Mouse (Mus musculus): Measurements from ENCODE around the gene St13. TPM values are rescaled to one million over a fixed set of nuclear protein-coding genes. Genes with fewer than 3 reads are reported as not detected.

The St13 gene
- 149 and 153 TPM in 2 replicates for polyA plus RNA-seq (2015; fragmentation: Nextera tagmentation; extraction: Ambion mirVana)

GRCm38 (mm10) chr15:81399638-81400315 lies at the start of gene St13, which contains the start of gene Xpnpep3:
Gene St13 (minus strand): TSS chr15:81400077.
Gene Xpnpep3 (plus strand): TSS chr15:81400138.
- under 1% methylated on average over 49 of the region's 50 CpGs for WGBS

GRCm38 (mm10) chr15:81448463-81448862 lies 48.6 kb upstream of the St13 start:
- Histone ChIP-seq H3K4me1 (ENCODE audit: control insufficient read depth, insufficient read depth, low read length) (no peaks in the 10 kb centered on the region), H3K9ac (ENCODE audit: low read length) (no peak overlapping the region), H3K27me3 (ENCODE audit: control insufficient read depth, insufficient read depth, low read length) (no peaks in the 10 kb centered on the region), H3K36me3 (ENCODE audit: control insufficient read depth, insufficient read depth, low read length) (no peaks in the 10 kb centered on the region; the same call in 1 of the 2 replicates), H3K27ac (ENCODE audit: low read length) (no peak overlapping the region), H3K4me2 (ENCODE audit: low read depth, low read length) (no peak overlapping the region), H3K4me3 (replicated peaks; ENCODE audit: low read length) (no peak overlapping the region), H3K9me3 (replicated peaks; ENCODE audit: control insufficient read depth, low read length) (no peaks in the 10 kb centered on the region)
- 0 out of 2 replicates have a peak, but pooled peaks have one; percentile 50 for ATAC-seq (ENCODE audit: insufficient read depth, low FRiP score)
- 32% methylated on average over 3 of the region's 3 CpGs for WGBS

More at GRCm38 (mm10) chr15:81399638-81400315, at the start of gene St13, which contains the start of gene Xpnpep3:
- ATAC-seq (ENCODE audit: insufficient read depth, low FRiP score): peak; percentile 100
- Histone ChIP-seq H3K9me3 (replicated peaks; ENCODE audit: control insufficient read depth, low read length) (no peaks in the 10 kb centered on the region), H3K4me3 (replicated peaks; ENCODE audit: low read length) (peak within 1 kb of the TSS; percentile 100), H3K27me3 (ENCODE audit: control insufficient read depth, insufficient read depth, low read length) (no peaks in the 10 kb centered on the region), H3K9ac (ENCODE audit: low read length) (peak within 1 kb of the TSS; percentile 97), H3K4me1 (ENCODE audit: control insufficient read depth, insufficient read depth, low read length) (peaks cover 22% of the 10 kb centered on the region), H3K4me2 (ENCODE audit: low read depth, low read length) (peak within 1 kb of the TSS; percentile 80), H3K36me3 (ENCODE audit: control insufficient read depth, insufficient read depth, low read length) (no peaks in the 10 kb centered on the region), H3K27ac (ENCODE audit: low read length) (peak within 1 kb of the TSS; percentile 96)

- Histone ChIP-seq H3K4me3 (replicated peaks; ENCODE audit: low read length) (no peak overlapping the region), H3K27ac (ENCODE audit: low read length) (no peak overlapping the region), H3K4me1 (ENCODE audit: control insufficient read depth, insufficient read depth, low read length) (no peaks in the 10 kb centered on the region), H3K27me3 (ENCODE audit: control insufficient read depth, insufficient read depth, low read length) (no peaks in the 10 kb centered on the region), H3K4me2 (ENCODE audit: low read depth, low read length) (no peak overlapping the region), H3K9ac (ENCODE audit: low read length) (no peak overlapping the region), H3K9me3 (replicated peaks; ENCODE audit: control insufficient read depth, low read length) (no peaks in the 10 kb centered on the region), H3K36me3 (ENCODE audit: control insufficient read depth, insufficient read depth, low read length) (no peaks in the 10 kb centered on the region)
- no peak for ATAC-seq (ENCODE audit: insufficient read depth, low FRiP score)
Observed at GRCm38 (mm10) chr15:81439236-81439635, 39.4 kb upstream of the St13 start.

- H3K4me1 ChIP-seq (ENCODE audit: control insufficient read depth, insufficient read depth, low read length): no peaks in the 10 kb centered on the region
- no peak overlapping the region for H3K27ac ChIP-seq (ENCODE audit: low read length)
- H3K4me2 ChIP-seq (ENCODE audit: low read depth, low read length): no peak overlapping the region
- H3K9ac ChIP-seq (ENCODE audit: low read length): no peak overlapping the region
- H3K4me3 ChIP-seq (replicated peaks; ENCODE audit: low read length): no peak overlapping the region
- 90% methylated on average over 1 of the region's 1 CpGs for WGBS
- no peak for ATAC-seq (ENCODE audit: insufficient read depth, low FRiP score)
- no peaks in the 10 kb centered on the region for H3K27me3 ChIP-seq (ENCODE audit: control insufficient read depth, insufficient read depth, low read length)
- no peaks in the 10 kb centered on the region for H3K36me3 ChIP-seq (ENCODE audit: control insufficient read depth, insufficient read depth, low read length)
- no peaks in the 10 kb centered on the region for H3K9me3 ChIP-seq (replicated peaks; ENCODE audit: control insufficient read depth, low read length)
Observed at GRCm38 (mm10) chr15:81438345-81438744, 38.5 kb upstream of the St13 start.

- no peak for ATAC-seq (ENCODE audit: insufficient read depth, low FRiP score)
- H3K27ac ChIP-seq (ENCODE audit: low read length): no peak overlapping the region
- H3K36me3 ChIP-seq (ENCODE audit: control insufficient read depth, insufficient read depth, low read length): peaks cover 3% of the 10 kb centered on the region; the same call in 1 of the 2 replicates
- no peak overlapping the region for H3K4me3 ChIP-seq (replicated peaks; ENCODE audit: low read length)
- 83% methylated on average over 1 of the region's 1 CpGs for WGBS
- no peaks in the 10 kb centered on the region for H3K27me3 ChIP-seq (ENCODE audit: control insufficient read depth, insufficient read depth, low read length)
- no peak overlapping the region for H3K9ac ChIP-seq (ENCODE audit: low read length)
- no peaks in the 10 kb centered on the region for H3K9me3 ChIP-seq (replicated peaks; ENCODE audit: control insufficient read depth, low read length)
- H3K4me1 ChIP-seq (ENCODE audit: control insufficient read depth, insufficient read depth, low read length): no peaks in the 10 kb centered on the region
- no peak overlapping the region for H3K4me2 ChIP-seq (ENCODE audit: low read depth, low read length)
Observed at GRCm38 (mm10) chr15:81431195-81431594, 31.3 kb upstream of the St13 start.

GRCm38 (mm10) chr15:81427947-81428346 lies 28.1 kb upstream of the St13 start:
- H3K36me3 ChIP-seq (ENCODE audit: control insufficient read depth, insufficient read depth, low read length): peaks cover 3% of the 10 kb centered on the region; the same call in 1 of the 2 replicates
- 81% methylated on average over 2 of the region's 2 CpGs for WGBS
- no peak overlapping the region for H3K4me3 ChIP-seq (replicated peaks; ENCODE audit: low read length)
- H3K4me1 ChIP-seq (ENCODE audit: control insufficient read depth, insufficient read depth, low read length): no peaks in the 10 kb centered on the region
- no peak overlapping the region for H3K27ac ChIP-seq (ENCODE audit: low read length)
- H3K9me3 ChIP-seq (replicated peaks; ENCODE audit: control insufficient read depth, low read length): no peaks in the 10 kb centered on the region
- no peaks in the 10 kb centered on the region for H3K27me3 ChIP-seq (ENCODE audit: control insufficient read depth, insufficient read depth, low read length)
- no peak overlapping the region for H3K9ac ChIP-seq (ENCODE audit: low read length)
- H3K4me2 ChIP-seq (ENCODE audit: low read depth, low read length): no peak overlapping the region
- ATAC-seq (ENCODE audit: insufficient read depth, low FRiP score): no peak

GRCm38 (mm10) chr15:81425311-81425710 lies 25.4 kb upstream of the St13 start:
- no peaks in the 10 kb centered on the region for H3K27me3 ChIP-seq (ENCODE audit: control insufficient read depth, insufficient read depth, low read length)
- H3K9me3 ChIP-seq (replicated peaks; ENCODE audit: control insufficient read depth, low read length): no peaks in the 10 kb centered on the region
- ATAC-seq (ENCODE audit: insufficient read depth, low FRiP score): no peak
- H3K9ac ChIP-seq (ENCODE audit: low read length): no peak overlapping the region
- WGBS: 85% methylated on average over 3 of the region's 3 CpGs
- H3K27ac ChIP-seq (ENCODE audit: low read length): no peak overlapping the region
- H3K36me3 ChIP-seq (ENCODE audit: control insufficient read depth, insufficient read depth, low read length): peaks cover 3% of the 10 kb centered on the region; the same call in 1 of the 2 replicates
- H3K4me2 ChIP-seq (ENCODE audit: low read depth, low read length): no peak overlapping the region
- no peak overlapping the region for H3K4me3 ChIP-seq (replicated peaks; ENCODE audit: low read length)
- peaks cover 4% of the 10 kb centered on the region; the same call in 1 of the 2 replicates for H3K4me1 ChIP-seq (ENCODE audit: control insufficient read depth, insufficient read depth, low read length)

- H3K4me1 ChIP-seq (ENCODE audit: control insufficient read depth, insufficient read depth, low read length): peaks cover 4% of the 10 kb centered on the region; the same call in 1 of the 2 replicates
- WGBS: 43% methylated on average over 7 of the region's 7 CpGs
- H3K9ac ChIP-seq (ENCODE audit: low read length): peak overlapping the region; percentile 5; the same call in 1 of the 2 replicates
- H3K36me3 ChIP-seq (ENCODE audit: control insufficient read depth, insufficient read depth, low read length): no peaks in the 10 kb centered on the region
- ATAC-seq (ENCODE audit: insufficient read depth, low FRiP score): 0 out of 2 replicates have a peak, but pooled peaks have one; percentile 33
- H3K9me3 ChIP-seq (replicated peaks; ENCODE audit: control insufficient read depth, low read length): no peaks in the 10 kb centered on the region
- peak overlapping the region; percentile 36 for H3K4me2 ChIP-seq (ENCODE audit: low read depth, low read length)
- no peak overlapping the region for H3K4me3 ChIP-seq (replicated peaks; ENCODE audit: low read length)
- H3K27ac ChIP-seq (ENCODE audit: low read length): peak overlapping the region; percentile 75
- no peaks in the 10 kb centered on the region for H3K27me3 ChIP-seq (ENCODE audit: control insufficient read depth, insufficient read depth, low read length)
Observed at GRCm38 (mm10) chr15:81422156-81422681, 22.3 kb upstream of the St13 start.

- Histone ChIP-seq H3K27ac (ENCODE audit: low read length) (peak overlapping the region; percentile 75), H3K9me3 (replicated peaks; ENCODE audit: control insufficient read depth, low read length) (no peaks in the 10 kb centered on the region), H3K27me3 (ENCODE audit: control insufficient read depth, insufficient read depth, low read length) (no peaks in the 10 kb centered on the region), H3K4me2 (ENCODE audit: low read depth, low read length) (0 out of 2 replicates have a peak overlapping the region, but pooled peaks have one; percentile 36), H3K4me1 (ENCODE audit: control insufficient read depth, insufficient read depth, low read length) (peaks cover 8% of the 10 kb centered on the region; the same call in 1 of the 2 replicates), H3K9ac (ENCODE audit: low read length) (no peak overlapping the region), H3K4me3 (replicated peaks; ENCODE audit: low read length) (no peak overlapping the region), H3K36me3 (ENCODE audit: control insufficient read depth, insufficient read depth, low read length) (no peaks in the 10 kb centered on the region)
- 13% methylated on average over 1 of the region's 1 CpGs for WGBS
- ATAC-seq (ENCODE audit: insufficient read depth, low FRiP score): no peak
Observed at GRCm38 (mm10) chr15:81421454-81421853, 21.6 kb upstream of the St13 start.
